11 mouse cellular contexts compared by ENCODE assay signal in genomic region chr1:63246862-63247521, GRCm38 (mm10). TPM values are rescaled to one million over a fixed set of nuclear protein-coding genes. Genes with fewer than 3 reads are reported as not detected.
A peak's percentile ranks its signal among the peaks of the same experiment; 100 is the strongest.
DNase-seq lines count a peak whose midpoint lies in the region; ATAC-seq and TF ChIP-seq lines count a peak whose summit lies in the region.
"Had no signal": no experiment of that assay in that cellular context is flagged by ENCODE, and none has a peak within 500 bp of the region (broad histone marks: within the 10 kb centered on the region; RNA-seq: fewer than 3 reads in every experiment).

No protein-coding gene starts in this region.

- DNase-seq in cerebellum, postnatal 14 days: peak; percentile 20 to 30
- DNase-seq in cerebellum, adult 9-11 months: no peak
- peak; percentile 71 for DNase-seq in forebrain, embryonic 14.5 days (ENCODE audit: low spot score)
- DNase-seq in limb, embryonic 14.5 days (ENCODE audit: low spot score): no peak
- no peak for DNase-seq in thymus, postnatal 25 days
- DNase-seq in layer of hippocampus, adult 9-11 months: no peak
- DNase-seq: adrenal gland, postnatal 10 days; liver, embryonic 13.5 days; right cerebral cortex, postnatal 14 days had no signal

- peak overlapping the region; percentile 70 for H3K4me3 ChIP-seq in ES-Bruce4 (ENCODE audit: low read depth, low read length)
- no peak overlapping the region for H3K4me3 ChIP-seq in forebrain, embryonic 14.5 days (ENCODE audit: low read depth, low read length)
- H3K4me3 ChIP-seq in limb, embryonic 14.5 days (replicated peaks; ENCODE audit: low read length): peak overlapping the region; percentile 15
- H3K4me3 ChIP-seq: liver, embryonic 13.5 days had no signal

- H3K36me3 ChIP-seq in ES-Bruce4 (ENCODE audit: control insufficient read depth, insufficient read depth, low read length, poor library complexity, severe bottlenecking): no peaks in the 10 kb centered on the region
- H3K36me3 ChIP-seq in forebrain, embryonic 14.5 days (ENCODE audit: control insufficient read depth, insufficient read depth, low read length): no peaks in the 10 kb centered on the region
- H3K36me3 ChIP-seq in limb, embryonic 14.5 days (ENCODE audit: control insufficient read depth, insufficient read depth, low read length): no peaks in the 10 kb centered on the region
- H3K36me3 ChIP-seq: liver, embryonic 13.5 days had no signal

- TF ChIP-seq CTCF in ES-Bruce4 (IDR thresholded peaks at IDR 0.05; ENCODE audit: low read depth, low read length): no peak

- no peak overlapping the region for H3K27ac ChIP-seq in ES-Bruce4 (ENCODE audit: insufficient read depth, low read length)
- peak overlapping the region; percentile 44; the same call in 1 of the 2 replicates for H3K27ac ChIP-seq in forebrain, embryonic 14.5 days (ENCODE audit: low read depth, low read length)
- no peak overlapping the region for H3K27ac ChIP-seq in limb, embryonic 14.5 days (replicated peaks; ENCODE audit: low read depth, low read length)
- H3K27ac ChIP-seq: liver, embryonic 13.5 days had no signal

- H3K9ac ChIP-seq in ES-Bruce4 (ENCODE audit: low read depth, poor library complexity, severe bottlenecking): no peak overlapping the region
- H3K9ac ChIP-seq in forebrain, embryonic 14.5 days (ENCODE audit: low read length): no peak overlapping the region; the same call in 1 of the 2 replicates
- no peak overlapping the region for H3K9ac ChIP-seq in limb, embryonic 14.5 days (ENCODE audit: low read depth, low read length, severe bottlenecking)
- H3K9ac ChIP-seq: liver, embryonic 13.5 days had no signal

- peak; percentile 56; the same call in 1 of the 2 replicates for TF ChIP-seq EP300 in ES-Bruce4 (IDR thresholded peaks at IDR 0.05; ENCODE audit: insufficient read depth, low read depth, low read length)

- 2% methylated on average over 16 of the region's 16 CpGs for WGBS in forebrain, embryonic 14.5 days
- 1% methylated on average over 16 of the region's 16 CpGs for WGBS in limb, embryonic 14.5 days

- H3K27me3 ChIP-seq in ES-Bruce4 (ENCODE audit: control insufficient read depth, insufficient read depth, low read length, poor library complexity, severe bottlenecking): peaks cover 11% of the 10 kb centered on the region
- H3K27me3 ChIP-seq in forebrain, embryonic 14.5 days (replicated peaks; ENCODE audit: control insufficient read depth, insufficient read depth, low read length): peaks cover 16% of the 10 kb centered on the region
- H3K27me3 ChIP-seq in limb, embryonic 14.5 days (ENCODE audit: control insufficient read depth, insufficient read depth, low read length): peaks cover 58% of the 10 kb centered on the region

- no peak for TF ChIP-seq POLR2A in ES-Bruce4 (IDR thresholded peaks at IDR 0.05; ENCODE audit: insufficient read depth, low read length)
- TF ChIP-seq POLR2A in limb, embryonic 14.5 days (IDR thresholded peaks at IDR 0.05; ENCODE audit: borderline replicate concordance, extremely low read depth, insufficient read depth, insufficient read length): no peak

- H3K9me3 ChIP-seq in ES-Bruce4 (replicated peaks; ENCODE audit: control insufficient read depth, insufficient read depth, low read length, poor library complexity, severe bottlenecking): no peaks in the 10 kb centered on the region
- H3K9me3 ChIP-seq in forebrain, embryonic 14.5 days (replicated peaks; ENCODE audit: control insufficient read depth, low read length): no peaks in the 10 kb centered on the region
- 0 out of 2 replicates have a peak, but pooled peaks cover 2% of the 10 kb centered on the region for H3K9me3 ChIP-seq in limb, embryonic 14.5 days (ENCODE audit: control insufficient read depth, low read length)
- H3K9me3 ChIP-seq: liver, embryonic 13.5 days had no signal

- H3K4me2 ChIP-seq in forebrain, embryonic 14.5 days (ENCODE audit: low read length): peak overlapping the region; percentile 62
- H3K4me2 ChIP-seq in limb, embryonic 14.5 days (replicated peaks; ENCODE audit: low read depth, low read length, severe bottlenecking): peak overlapping the region; percentile 25; the same call in 1 of the 2 replicates
- H3K4me2 ChIP-seq: liver, embryonic 13.5 days had no signal

- H3K4me1 ChIP-seq in ES-Bruce4 (ENCODE audit: control insufficient read depth, insufficient read depth, low read length): no peaks in the 10 kb centered on the region
- H3K4me1 ChIP-seq in forebrain, embryonic 14.5 days (ENCODE audit: control insufficient read depth, insufficient read depth, low read length): no peaks in the 10 kb centered on the region
- H3K4me1 ChIP-seq in limb, embryonic 14.5 days (ENCODE audit: control insufficient read depth, insufficient read depth, low read length): 0 out of 2 replicates have a peak, but pooled peaks cover 2% of the 10 kb centered on the region

- ATAC-seq in forebrain, embryonic 14.5 days: peak; percentile 80
- ATAC-seq in limb, embryonic 14.5 days (ENCODE audit: low FRiP score, low read depth): peak; percentile 74
- ATAC-seq in activated CD4-positive, CD25-positive, alpha-beta regulatory T cell, adult 4 months: no peak

RNA-seq across cellular contexts. Expression of gene Zdbf2, which starts 26.1 kb away (rescaled TPM):
- 35.7 and 38.2 TPM in 2 replicates for polyA plus RNA-seq in ES-Bruce4 (2011; ENCODE audit: insufficient read depth, insufficient read length, low read depth, missing spikeins)
- polyA plus RNA-seq in forebrain, embryonic 14.5 days (2014; fragmentation: Nextera tagmentation; extraction: Ambion mirVana): 23.6 and 27.8 TPM in 2 replicates
- 7.8 and 8.5 TPM in 2 replicates for polyA plus RNA-seq in limb, embryonic 14.5 days (2012; rRNA removed)
- 14.3 and 18.0 TPM in 2 replicates for polyA plus RNA-seq in limb, embryonic 14.5 days (2014; fragmentation: Nextera tagmentation; extraction: Ambion mirVana)
- polyA plus RNA-seq in activated CD4-positive, CD25-positive, alpha-beta regulatory T cell, adult 4 months (2017; shearing (Covaris generic)): not detected

RNA-seq across cellular contexts. Expression of gene Gpr1, which starts 32.6 kb away (rescaled TPM):
- polyA plus RNA-seq in ES-Bruce4 (2011; ENCODE audit: insufficient read depth, insufficient read length, low read depth, missing spikeins): 0.35 and 0.61 TPM in 2 replicates
- 0.40 and 0.72 TPM in 2 replicates for polyA plus RNA-seq in forebrain, embryonic 14.5 days (2014; fragmentation: Nextera tagmentation; extraction: Ambion mirVana)
- 0.29 and 0.33 TPM in 2 replicates for polyA plus RNA-seq in limb, embryonic 14.5 days (2012; rRNA removed)
- 0.10 and 0.34 TPM in 2 replicates for polyA plus RNA-seq in limb, embryonic 14.5 days (2014; fragmentation: Nextera tagmentation; extraction: Ambion mirVana)
- under 1 TPM in 1 of 2 experiments, not detected in 1; 0.46 TPM for polyA plus RNA-seq in activated CD4-positive, CD25-positive, alpha-beta regulatory T cell, adult 4 months (2017; shearing (Covaris generic))
- polyA plus RNA-seq: liver, embryonic 13.5 days had no signal

Comparison
In these comparisons a context has a peak if more than half of its experiments do, and no peak if none do; other contexts are left out.
1. DNase-seq: peak in cerebellum, postnatal 14 days (2 of 2) and forebrain, embryonic 14.5 days (single experiment); none in cerebellum, adult 9-11 months (single experiment), limb, embryonic 14.5 days (single experiment), thymus, postnatal 25 days (single experiment) and layer of hippocampus, adult 9-11 months (single experiment).
2. RNA of gene Zdbf2, which starts 26.1 kb away (polyA plus RNA-seq): 35.7 to 38.2 TPM in ES-Bruce4, 23.6 to 27.8 TPM in forebrain, embryonic 14.5 days and 7.8 to 18.0 TPM in limb, embryonic 14.5 days; not detected in activated CD4-positive, CD25-positive, alpha-beta regulatory T cell, adult 4 months; every median in the first group is over 4 times any median in the second.